Mouse (Mus musculus) heart, adult 18-20 months (tissue): ENCODE results near the gene Tut1. TPM values are rescaled to one million over a fixed set of nuclear protein-coding genes. Genes with fewer than 3 reads are reported as not detected.
A peak's percentile ranks its signal among the peaks of the same experiment; 100 is the strongest.

Experiments
- DNase-seq, 2 experiments: peaks; one replicate each; pipeline ENCODE4 v3.0.0; 2021 to 2022; ENCODE audit warnings: mixed read lengths in 1 of 2
- long read RNA-seq, 2 experiments: library from polyadenylated mRNA; stranded (forward); transcript quantifications; one replicate each; pipeline ENCODE4 v2.0.0; 2021
- total RNA-seq, 2 experiments: library from RNA; stranded (reverse); gene quantifications; 2 replicates each; pipeline ENCODE4 v1.2.3; 2021

The Tut1 gene
- total RNA-seq, result 1 to 10 TPM; 8.2 to 9.5 TPM
- long read RNA-seq, experiment 1, partial matches to known transcripts, result 3 of 8 reads
- long read RNA-seq, experiment 1, other reads (novel, unspliced or antisense), result 1 of 8 reads
- long read RNA-seq, experiment 2, transcript Tut1-201 (9 exons, 2,753 nt), result major isoform, 8 of 8 reads
- long read RNA-seq, experiment 2, partial matches to known transcripts, result 0 of 8 reads
- long read RNA-seq, experiment 2, other reads (novel, unspliced or antisense), result 0 of 8 reads

DNA sequence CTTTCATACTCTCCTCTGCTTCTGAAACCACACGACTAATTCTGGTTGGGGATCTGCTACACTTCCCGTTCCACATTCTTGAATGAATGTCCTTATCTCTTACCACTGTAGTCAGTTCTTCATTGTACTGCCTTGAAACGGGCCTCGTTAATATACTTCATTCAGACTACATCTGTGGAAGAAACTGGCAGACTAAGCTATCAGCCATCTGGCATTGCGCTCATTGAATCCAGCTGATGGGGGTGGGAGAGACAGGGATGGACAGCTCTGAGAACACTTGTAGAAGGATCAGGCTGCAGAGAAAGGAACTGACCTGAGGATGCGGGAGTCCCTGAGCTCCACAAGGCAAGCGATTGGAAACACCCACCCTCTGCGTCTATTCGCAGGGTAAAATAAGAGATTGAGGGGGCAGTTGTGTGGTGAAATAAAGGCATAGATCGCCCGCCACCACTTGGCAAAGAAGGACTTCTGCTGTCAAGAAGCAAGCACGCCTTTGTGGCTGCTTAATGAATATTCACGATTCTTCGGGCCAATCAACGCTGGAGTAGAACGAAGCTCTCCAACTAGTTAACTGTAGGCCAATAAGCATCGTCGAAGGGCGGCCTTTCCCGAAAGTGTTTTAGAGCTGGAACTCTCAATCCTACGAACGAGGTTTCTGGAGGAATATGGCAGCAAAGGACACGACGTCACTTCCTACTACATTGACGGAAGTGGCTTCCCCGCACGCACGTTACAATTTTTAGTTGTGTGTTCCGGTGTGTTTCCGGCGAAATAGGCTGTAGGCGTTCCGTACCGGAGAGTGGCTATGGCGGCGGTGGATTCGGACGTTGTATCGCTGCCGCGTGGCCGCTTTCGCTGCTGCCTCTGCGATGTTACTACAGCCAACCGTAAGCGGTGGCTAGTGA lies at the start of gene Tut1:
Tut1 (plus strand) TSS at position 713 of the 905 bp plus-strand sequence.
- peak; percentile 95 to 96 for DNase-seq

DNA sequence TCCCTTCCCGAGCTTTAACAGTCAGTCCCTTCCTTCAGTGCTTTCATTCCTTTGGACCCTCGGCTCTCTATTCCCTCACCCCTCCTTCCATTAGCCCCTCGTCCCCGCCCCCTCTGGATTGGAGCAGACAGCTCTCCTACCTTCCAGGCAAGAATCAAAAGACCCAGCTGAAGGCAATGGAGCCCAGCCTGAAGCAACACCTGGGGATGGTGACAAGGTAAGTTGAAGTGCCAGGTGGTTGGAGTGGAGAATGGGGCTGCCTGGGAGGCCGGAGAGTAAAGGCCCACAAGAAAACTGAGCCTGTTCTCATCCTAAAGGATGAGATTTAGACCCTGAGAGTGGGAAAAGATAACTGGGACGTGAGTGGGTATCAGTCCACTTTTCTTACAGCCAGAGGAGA lies 45.1 kb upstream of the Tut1 start:
- DNase-seq, result no peak

- no peak for DNase-seq
Measured at GRCm38 (mm10) chr19:8911810-8912209, 41.8 kb upstream of the Tut1 start.

- DNase-seq, result no peak
Measured at GRCm38 (mm10) chr19:8914212-8914611, 39.4 kb upstream of the Tut1 start.

DNA sequence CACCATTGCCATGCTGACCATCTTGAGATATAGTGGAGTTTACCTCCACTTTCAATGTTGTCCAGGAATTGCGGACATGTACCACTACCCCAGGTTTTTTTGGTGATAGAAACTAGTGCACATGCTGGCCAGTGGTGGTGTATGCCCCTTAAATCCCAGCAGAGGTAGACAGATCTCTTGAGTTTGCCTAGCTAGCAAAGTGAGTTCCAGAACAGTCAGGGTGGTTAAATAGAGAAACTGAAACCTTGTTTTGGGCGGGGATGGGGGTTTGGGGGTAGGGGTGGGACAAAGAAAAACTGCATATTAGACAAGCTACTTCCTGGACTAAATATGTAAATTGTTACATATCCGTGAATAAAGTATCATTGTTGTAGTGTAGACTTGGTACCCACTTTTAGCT lies 34.6 kb upstream of the Tut1 start:
- no peak for DNase-seq

- DNase-seq, result no peak
Measured at GRCm38 (mm10) chr19:8919684-8920072, 34.0 kb upstream of the Tut1 start.

DNA sequence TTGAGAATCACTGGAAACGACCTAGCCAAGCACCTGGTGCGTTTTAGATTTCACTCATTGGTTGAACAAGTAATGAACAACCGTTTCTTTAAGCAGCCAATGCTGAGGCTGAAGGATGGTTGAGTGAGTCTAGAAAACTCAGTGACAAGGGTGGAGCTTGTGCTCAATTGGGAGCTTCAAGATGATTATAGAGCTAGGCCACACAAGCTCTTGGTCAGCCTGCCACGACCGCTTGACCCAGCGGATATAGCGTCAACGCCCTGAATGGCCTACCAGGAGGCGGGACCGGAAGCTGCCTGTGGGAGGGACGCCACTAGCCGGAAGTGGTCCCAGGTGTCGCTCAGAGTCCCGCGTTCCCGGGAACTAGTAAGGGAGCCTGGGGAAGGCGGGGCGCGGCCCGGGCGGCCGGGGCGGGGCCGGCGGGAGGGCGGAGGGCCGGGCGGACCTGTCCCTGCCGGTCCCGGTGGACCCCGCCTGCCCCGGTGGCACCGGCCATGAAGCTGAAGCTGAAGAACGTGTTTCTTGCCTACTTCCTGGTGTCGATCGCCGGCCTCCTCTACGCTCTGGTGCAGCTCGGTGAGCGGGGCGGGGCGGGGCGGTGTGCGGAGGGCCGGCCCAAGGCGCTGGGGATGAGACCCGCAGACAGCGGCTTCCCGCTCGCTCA lies 33.4 kb upstream of the Tut1 start, which contains the start of gene B3gat3:
B3gat3 (plus strand) TSS at position 302 of the 664 bp plus-strand sequence.
- peak; percentile 98 for DNase-seq

DNA sequence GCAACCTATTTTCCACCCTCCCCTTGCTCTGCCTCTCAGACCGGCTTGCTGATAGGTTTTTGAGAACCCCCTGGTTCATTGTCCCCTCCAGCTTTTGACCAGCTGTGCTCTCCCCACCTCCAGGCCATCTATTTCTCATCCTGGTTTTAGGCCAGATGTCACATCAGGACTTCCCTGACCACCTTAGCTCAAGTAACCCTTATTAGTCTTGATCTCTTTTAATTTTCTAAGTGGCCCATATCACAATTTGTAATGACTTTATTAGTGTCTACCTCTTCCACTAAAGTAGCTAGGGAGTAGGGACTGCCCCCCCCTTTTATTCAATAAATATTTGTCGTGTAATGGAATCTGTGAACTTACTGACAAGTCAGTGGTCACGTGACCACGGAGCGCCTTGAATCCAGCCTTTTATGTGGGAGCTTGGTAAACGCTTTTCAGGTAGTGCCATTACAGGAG lies 32.8 kb upstream of the Tut1 start:
- peak; percentile 31 to 38 for DNase-seq

DNA sequence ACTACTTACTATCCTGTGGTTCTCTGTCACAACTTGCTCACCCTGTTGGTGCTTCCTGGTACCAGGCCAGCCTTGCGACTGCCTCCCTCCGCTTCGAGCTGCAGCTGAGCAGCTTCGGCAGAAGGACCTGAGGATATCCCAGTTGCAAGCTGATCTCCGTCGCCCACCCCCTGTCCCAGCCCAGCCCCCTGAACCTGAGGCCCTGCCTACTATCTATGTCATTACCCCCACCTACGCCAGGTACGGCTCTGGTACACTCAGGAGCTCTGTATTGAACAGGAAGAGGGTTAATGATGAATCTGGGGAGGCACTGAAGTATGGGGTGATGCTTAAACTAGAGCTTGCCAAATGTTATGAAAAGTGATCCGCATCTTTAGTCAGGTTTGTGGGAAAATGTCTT lies 31.9 kb upstream of the Tut1 start:
- no peak for DNase-seq

- DNase-seq, result no peak
Measured at GRCm38 (mm10) chr19:8926766-8927165, 26.9 kb upstream of the Tut1 start.

- no peak for DNase-seq
Measured at GRCm38 (mm10) chr19:8927891-8928525, 25.6 kb upstream of the Tut1 start.

DNA sequence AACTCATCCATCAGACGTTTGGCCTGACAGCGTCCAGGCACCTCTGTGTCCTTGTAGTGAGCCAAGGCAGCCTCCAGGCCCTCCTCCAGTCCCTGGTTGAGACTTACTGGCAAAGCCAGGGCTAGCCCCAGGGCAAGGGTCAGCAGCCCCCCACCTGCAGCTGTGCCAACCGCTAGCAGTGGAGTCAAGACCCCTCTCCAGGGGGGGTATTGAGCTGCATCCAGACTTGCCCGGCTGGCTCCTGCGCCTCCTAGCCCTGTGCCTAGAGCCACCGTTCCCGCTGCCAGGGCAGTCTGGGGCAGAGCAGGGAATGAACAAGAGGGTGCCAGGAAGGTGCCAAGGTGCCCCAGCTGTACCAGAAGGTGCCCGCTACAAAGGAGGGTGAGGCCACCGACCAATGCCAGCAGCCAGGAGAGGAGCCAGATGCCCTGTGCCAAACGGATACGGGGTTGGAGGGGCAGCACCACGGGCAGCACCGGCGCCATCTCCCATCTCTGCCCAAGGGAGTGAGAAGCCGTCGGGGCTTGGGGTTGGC lies 24.9 kb upstream of the Tut1 start:
- no peak for DNase-seq

GRCm38 (mm10) chr19:8929224-8930088 lies 24.2 kb upstream of the Tut1 start, which contains the start of the genes Rom1 and Eml3:
Gene Rom1 (minus strand): TSS chr19:8929356.
Gene Eml3 (plus strand): TSS chr19:8929552.
- peak; percentile 96 to 97 for DNase-seq

DNA sequence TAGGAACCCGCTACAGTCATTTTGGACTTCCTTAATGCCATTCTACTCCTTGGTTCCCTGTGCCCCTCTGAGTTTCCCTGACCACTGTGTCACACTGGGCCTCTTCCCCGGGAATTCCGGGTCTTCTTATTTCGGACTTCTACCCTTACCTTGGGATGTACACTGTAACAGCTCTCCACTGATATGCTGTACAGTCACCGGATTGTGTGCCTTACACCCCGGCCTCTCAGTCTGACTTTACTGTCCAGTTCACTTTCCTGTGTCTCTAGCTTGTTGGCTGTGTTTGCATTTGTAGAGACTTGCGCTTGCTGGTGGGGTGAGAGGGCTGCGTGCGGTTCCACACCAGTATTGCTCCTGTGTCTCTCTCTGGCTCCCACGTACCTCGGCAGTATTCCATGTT lies 23.5 kb upstream of the Tut1 start:
- DNase-seq, result no peak

- DNase-seq, result no peak
Measured at GRCm38 (mm10) chr19:8930771-8931170, 22.9 kb upstream of the Tut1 start.

- DNase-seq, result no peak
Measured at GRCm38 (mm10) chr19:8936736-8937135, 16.9 kb upstream of the Tut1 start.

- no peak for DNase-seq
Measured at GRCm38 (mm10) chr19:8940526-8941133, 13.0 kb upstream of the Tut1 start.

- no peak for DNase-seq
Measured at GRCm38 (mm10) chr19:8941136-8941514, 12.5 kb upstream of the Tut1 start.

DNA sequence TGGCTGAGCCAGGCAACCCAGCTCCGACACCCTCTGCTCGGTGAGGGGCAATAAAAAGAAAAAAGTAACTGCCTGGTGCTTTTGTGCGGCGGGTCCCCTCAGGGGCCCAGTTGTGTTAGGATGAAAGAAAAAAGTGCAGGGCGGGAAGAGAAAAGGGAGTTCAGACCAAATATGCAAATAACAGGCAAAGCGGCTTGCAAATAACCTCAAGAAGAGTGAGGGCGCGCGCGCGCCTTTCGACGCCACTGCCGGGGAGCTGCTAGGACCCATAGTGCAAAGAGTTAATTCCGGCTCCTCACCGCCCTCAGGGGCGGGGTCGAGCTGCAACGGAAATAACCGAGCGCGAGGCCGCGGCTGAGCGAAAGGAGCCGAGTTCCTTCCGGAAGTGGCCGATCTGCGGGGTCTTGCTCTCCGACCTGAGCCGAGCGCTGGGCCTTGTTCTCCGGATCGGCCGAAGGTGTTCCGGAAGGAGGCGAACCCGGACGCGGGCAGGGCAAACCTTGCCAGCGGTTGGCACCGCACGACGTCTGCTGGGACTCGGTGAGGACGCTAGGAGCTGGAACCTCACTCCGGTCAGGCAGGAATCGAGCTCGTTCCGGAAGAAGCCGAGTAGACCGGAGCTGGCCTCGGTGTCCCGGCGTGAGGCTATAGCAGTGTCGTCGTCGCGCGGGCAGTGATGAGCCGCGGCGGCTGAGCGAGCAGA lies 12.0 kb upstream of the Tut1 start, which contains the start of gene Mta2:
Mta2 (plus strand) TSS at position 361 of the 703 bp plus-strand sequence.
- DNase-seq, result peak; percentile 96 to 97
